Mouse (Mus musculus) gonadal fat pad, adult 2 months (tissue): ENCODE data around the gene Gm13090. TPM values are rescaled to one million over a fixed set of nuclear protein-coding genes. Genes with fewer than 3 reads are reported as not detected.
A peak's percentile ranks its signal among the peaks of the same experiment; 100 is the strongest.

Experiments used
- DNase-seq: peaks from one replicate; pipeline ENCODE4 v3.0.0-alpha.2; 2012; ENCODE audit warnings: low read depth
- polyA plus RNA-seq: library from polyadenylated mRNA; depleted of rRNA; stranded (reverse); fragments of >200 nt; gene quantifications from 2 replicates; pipeline ENCODE4 v1.2.3, GENCODE M21; 2012; rRNA removed

Gene Gm13090
- not detected in 2 replicates for polyA plus RNA-seq

DNA sequence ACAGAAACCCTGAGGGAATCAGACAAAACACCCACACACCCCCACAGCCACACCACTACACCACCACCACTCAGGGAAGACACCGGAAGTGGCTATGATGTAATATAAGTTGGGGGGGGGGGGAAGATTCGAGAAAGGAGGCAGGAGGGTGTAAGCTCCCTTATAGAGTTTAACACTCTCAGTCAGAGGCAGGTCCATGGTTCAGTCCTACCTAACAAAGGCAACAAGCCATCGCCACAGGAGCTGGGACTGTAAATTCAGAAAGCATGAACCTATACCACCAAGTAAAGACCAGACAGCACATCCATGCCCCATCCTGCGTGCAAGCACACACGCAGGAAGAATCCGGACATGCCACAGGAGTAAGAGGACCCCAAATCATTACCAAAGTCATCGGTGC lies at the start of gene Gm13090:
Gene Gm13090, plus strand, starts transcription at position 301 of the 400 bp plus-strand sequence.
- DNase-seq, result no peak

DNA sequence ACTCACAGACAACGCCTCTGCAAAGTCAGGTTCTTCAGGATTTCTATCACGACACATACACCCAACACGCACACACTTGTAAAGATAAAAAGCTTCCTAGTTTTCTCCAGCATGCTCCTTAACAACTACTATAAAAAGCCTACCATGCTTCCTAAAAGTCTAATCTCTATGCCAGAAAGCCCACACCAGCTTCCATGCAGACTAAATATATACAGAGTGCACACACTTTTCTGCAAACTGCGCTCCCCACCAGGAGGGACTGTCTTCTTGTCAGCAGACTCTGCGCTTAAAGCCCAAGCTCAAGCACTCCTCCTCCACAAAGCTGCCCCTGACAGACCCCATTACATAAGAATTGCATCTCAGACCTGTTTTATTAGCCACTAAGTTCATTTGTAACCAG lies 47.9 kb upstream of the Gm13090 start:
- no peak for DNase-seq

GRCm38 (mm10) chr4:151043281-151043680 lies 46.1 kb upstream of the Gm13090 start:
- peak; percentile 85 for DNase-seq

DNA sequence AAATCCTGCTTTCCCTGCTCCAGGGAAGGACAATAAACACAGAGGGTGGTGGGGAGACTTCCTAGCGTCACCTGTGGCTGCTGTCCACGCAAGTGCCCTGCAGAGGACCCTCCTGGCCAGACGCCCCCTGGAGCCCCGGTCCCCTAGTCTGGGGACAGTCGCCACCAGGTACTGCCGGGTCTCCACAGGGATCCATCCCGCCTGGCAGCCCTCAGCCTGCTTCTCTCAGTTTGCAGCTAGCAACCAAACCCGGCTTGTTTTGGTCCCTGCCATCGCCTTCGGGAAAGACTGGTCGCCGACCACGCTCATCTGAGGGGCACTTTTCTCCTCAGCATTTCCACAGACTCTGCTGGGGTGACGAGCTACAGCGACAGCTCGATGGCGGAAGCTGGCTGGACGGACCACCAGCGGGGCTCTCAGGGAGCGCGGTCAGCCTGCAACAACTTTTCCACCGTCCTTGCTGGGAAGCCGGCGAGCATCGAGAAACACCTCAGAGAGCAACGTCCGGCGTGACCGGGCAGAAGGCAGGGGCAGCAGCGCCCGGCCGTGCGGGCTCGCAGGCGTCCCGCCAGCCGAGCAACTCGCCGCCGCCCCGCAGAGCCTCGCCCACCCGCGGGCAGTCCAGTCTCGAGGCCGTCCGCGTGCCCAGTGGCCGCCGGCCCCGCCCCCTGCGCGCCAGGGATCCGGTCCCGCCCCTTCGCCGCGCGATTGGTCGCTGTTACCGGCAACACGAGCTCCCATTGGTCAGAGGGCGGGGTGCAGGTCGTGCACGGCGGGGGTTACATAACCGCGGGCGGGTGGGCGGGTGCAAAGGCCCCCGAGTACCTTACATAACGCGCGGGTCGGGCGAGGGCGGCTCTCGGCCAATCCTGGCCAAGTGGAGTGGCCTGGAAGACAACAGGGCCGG lies 45.1 kb upstream of the Gm13090 start, which contains the start of gene Per3:
Gene Per3, minus strand, starts transcription at position 629 of the 907 bp plus-strand sequence.
- DNase-seq, result no peak

GRCm38 (mm10) chr4:151044944-151045570 lies 44.3 kb upstream of the Gm13090 start:
- DNase-seq, result peak; percentile 34

DNA sequence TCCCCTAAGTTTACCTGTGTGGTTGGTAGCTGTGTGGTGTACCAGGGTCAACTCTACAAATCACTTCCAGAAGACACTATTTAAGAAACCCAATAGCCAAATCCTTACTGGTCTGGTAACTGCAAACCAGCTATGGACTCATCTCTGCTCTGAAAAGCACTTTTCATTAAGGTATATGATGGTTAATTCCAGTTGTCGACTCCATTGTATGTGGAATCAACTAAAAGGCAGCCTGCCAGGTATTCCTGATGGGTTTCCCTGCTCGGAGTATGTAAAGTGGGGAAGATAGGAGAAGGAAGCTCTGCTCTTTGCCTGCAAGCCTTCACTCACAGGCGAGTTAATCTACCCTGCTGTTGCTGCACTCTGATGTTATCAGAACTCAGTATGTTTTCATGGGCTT lies 42.8 kb upstream of the Gm13090 start:
- no peak for DNase-seq

DNA sequence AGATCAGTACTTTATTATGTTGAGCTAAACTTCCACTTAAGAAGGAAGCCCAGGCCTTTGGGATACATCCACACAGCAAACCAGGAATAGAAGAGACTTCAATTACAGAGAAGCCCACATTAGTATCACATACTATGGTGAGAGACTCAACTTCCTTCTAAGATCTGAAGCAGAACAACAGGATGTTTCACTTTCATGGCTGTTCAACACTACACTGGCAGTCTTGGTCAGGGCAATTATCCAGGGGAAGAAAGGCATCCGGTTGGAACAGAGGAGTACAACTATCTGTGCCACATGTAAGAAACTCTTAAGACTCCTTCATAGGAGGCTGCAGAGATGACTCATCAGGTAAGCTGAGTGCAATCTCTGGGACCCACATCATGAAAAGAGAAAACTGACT lies 38.2 kb upstream of the Gm13090 start:
- no peak for DNase-seq

DNA sequence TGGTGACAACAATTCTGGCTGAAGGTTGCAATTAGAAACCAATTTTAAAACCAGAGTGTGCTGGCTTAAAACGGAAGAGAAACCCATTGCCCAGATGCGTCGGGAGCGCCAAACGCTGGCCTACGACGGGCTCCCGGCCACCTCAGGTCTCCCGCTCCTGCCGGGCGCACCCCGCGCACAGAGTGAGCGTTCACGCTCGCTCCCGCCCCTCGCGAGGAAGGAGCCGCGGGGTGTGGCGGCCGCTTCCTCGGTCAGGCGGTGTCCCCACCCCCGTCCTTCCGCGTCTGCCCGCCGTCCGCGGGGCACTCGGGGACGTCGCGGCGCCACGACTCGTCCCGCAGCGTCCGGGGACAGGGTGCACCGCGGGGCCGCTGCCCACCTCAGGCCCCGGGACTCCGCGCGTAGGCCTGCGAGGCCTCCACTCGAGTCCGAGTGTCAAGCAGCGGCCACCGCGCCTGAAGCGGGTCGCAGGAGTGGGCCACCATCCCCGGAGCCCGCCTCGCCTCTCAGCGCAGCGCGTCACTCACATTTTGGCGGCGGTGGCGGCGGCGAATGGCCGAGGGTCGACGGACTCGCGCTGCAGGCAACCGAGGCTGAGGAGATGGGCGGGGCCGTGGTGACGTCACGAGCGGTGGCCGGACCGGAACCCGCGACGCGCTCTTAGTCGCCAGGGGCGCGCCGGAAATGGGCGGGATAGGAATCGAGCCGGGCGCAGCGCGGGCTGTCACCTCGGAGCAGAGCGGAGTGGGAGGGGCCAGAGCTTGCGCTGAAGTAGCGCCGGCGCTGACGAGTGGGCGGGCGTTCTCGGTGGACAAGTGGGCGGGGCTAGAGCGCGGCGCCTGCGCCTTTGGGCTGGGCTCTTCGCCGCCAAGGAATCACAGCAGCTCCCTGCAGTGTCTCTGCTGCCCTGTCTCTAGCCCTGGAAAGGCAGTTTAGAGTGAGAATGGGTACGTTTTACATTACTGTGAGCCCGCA lies 31.7 kb upstream of the Gm13090 start, which contains the start of gene Vamp3:
Gene Vamp3, minus strand, starts transcription at position 617 of the 975 bp plus-strand sequence.
- DNase-seq, result no peak

DNA sequence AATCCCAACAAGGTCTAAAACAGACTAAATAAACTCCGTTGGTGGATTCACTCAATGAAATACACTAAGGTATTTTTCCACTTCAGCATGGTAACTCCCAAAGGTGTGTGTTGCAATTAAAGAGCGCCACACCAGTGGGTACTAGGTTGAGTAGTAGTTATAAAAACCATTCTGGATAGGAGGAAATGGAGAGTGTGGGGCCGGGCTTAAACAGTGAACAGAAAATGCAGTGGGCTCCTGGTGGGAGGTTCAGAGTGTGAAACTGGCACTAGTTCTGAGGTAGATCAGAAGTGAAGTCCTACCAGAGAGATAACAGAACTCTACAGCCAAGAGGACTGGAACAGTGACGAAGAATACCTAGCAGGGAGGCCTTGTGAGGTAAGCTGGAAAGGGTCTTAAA lies 30.7 kb upstream of the Gm13090 start:
- DNase-seq, result no peak

DNA sequence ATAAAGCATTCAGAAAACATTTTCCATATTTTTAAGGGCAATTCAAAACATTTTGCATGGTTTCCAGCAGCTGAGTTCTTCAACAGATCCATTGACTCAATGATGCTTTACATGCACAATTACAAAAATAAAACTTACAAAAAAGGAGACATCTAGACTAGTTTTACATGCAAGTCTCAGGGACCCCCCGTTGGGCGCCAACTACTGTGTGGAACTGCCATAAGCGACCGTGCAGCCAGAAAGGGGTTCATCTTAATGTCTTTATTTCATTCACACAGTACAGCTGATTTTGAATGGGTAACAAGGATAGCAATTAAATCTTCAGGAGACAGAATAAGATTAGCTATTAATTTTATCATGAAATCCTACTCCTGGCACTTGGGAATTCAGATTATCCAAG lies 29.8 kb upstream of the Gm13090 start:
- DNase-seq, result no peak

DNA sequence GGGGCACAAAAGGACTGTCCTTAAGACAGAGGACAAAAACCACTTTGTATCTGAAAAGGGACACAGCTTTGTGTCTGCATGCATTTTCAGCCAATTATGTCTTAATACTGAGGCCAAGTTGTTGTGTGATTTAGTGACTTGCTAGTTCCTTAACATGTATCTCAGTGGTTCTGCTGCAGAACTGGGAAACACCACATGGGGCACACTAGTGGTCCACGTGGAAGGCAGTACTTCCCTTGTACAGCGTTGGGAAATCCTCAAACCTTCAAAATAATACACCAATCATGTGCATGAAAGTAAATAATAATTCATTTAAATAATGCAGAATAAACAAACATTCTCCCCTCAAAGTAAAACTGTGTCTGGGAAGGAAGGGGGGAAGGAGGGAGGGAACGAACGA lies 20.6 kb upstream of the Gm13090 start:
- no peak for DNase-seq

- no peak for DNase-seq
Measured at GRCm38 (mm10) chr4:151070962-151071361, 18.4 kb upstream of the Gm13090 start.

- no peak for DNase-seq
Measured at GRCm38 (mm10) chr4:151073108-151073744, 16.1 kb upstream of the Gm13090 start.

- DNase-seq, result no peak
Measured at GRCm38 (mm10) chr4:151074817-151075216, 14.6 kb upstream of the Gm13090 start.

DNA sequence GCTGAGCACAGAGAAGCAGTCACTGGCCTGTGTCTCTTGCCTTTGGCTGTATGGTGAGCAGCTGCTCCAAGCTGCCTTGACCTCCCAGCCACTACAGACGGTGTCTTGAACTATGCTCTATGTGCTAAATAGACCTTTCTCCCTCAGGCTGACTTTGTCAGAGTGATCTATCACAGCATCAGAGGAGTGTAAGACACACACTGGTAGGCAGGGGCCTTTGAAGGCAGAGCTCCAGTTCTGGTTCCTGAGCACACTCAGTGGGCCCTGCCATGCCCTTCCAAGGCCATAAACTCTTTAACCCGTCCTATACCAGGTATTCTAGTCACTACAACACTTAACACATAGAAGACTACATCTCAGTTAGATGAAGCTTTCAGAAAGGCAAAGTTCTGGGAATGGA lies 8.0 kb upstream of the Gm13090 start:
- DNase-seq, result no peak

- DNase-seq, result no peak
Measured at GRCm38 (mm10) chr4:151081977-151082376, 7.4 kb upstream of the Gm13090 start.

DNA sequence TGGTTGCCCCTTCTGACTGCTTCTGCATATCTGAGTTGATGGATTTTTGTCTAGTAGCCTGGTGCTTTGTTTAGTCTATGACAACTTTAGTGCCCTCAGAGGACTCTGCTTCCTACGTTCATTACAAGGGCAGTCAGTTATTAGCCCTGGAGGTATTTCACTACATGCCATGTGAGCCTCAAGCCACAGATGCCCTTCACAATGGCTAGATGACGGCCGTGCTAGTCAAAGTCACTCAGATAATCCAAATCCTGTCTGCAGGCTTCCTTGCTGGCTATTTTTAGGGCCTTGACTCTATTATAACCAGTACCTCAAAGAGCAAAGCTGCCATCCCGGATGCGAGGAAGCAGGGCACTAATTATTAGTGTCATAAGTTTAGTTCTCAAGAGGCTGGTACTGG lies 6.3 kb upstream of the Gm13090 start:
- DNase-seq, result no peak

DNA sequence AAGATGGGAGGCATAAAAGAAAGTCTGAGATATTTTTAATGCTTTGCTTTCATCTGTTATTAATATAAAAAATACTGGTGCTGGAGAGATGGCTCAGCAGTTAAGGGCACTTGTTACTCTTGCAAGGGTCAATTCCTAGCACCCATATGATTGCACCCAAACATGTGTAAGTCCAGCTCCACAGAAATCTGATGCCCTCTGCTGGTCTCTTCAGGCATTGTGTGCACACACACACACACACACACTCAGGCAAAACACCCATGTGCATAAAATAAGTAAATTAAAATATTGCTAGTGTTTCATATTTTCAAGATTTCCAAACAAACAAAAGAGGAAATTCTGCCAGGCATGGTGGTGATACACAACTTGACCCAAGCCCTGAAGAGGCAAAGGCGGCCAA lies 2.0 kb upstream of the Gm13090 start:
- DNase-seq, result no peak

DNA sequence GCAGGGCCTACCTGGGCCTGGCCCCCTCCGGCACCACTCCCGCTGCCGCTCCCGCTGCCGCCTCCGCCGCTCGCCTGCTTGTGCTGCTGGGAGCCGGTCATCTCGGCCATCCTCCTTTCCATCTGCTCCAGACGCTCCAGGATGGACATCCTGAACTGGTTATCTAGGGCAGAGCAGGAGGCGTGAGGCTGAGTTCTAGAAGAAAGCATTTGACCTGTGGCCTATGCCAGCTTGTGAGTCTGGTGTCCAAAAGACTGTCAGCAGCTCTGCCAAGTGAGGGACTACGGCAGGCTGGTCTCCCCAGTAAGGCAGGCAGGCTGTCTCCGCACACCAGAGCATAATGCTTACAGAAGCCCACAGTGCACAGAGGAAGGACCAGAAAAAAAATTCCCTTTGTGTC lies 551 bp upstream of the Gm13090 start:
- DNase-seq, result no peak

DNA sequence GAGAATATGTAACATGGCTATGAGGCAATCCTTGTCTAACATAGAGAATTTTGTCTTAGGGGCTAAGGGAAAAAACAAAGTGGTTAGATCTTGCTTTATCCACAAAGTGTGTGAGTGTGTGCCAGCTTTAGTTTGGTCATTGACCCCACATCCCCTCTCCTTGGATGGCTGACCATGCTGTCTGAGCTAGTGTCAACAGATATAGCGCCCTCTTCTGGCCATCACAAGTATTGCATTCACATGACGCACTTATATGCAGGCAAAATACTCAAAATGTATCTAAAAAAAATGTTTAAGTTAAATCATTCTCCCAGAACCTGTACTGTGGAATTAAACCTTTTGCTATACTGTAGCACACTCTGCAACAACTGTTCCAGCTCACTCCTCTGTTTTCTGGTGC lies 5.8 kb downstream of the Gm13090 start:
- DNase-seq, result no peak
